Mouse (Mus musculus) thymus, postnatal 14 days (tissue): ENCODE results near the gene Gm45785.

Experiments used
- DNase-seq: peaks from one replicate; pipeline ENCODE4 v3.0.0; 2021

The Gm45785 gene

GRCm38 (mm10) chr7:140857550-140858505 is 1.7 kb upstream of the Gm45785 start, which contains the start of gene Bet1l:
Gene Bet1l, minus strand, starts transcription at chr7:140857577.
- DNase-seq = no peak

GRCm38 (mm10) chr7:140856785-140857549 is 836 bp upstream of the Gm45785 start, which contains the start of gene Ric8a:
Gene Ric8a, plus strand, starts transcription at chr7:140856957.
- peak; percentile 88 for DNase-seq

- DNase-seq = no peak
Measured at GRCm38 (mm10) chr7:140855181-140855580, 950 bp downstream of the Gm45785 start.

- DNase-seq = no peak
Measured at GRCm38 (mm10) chr7:140854483-140854882, 1.6 kb downstream of the Gm45785 start.

- no peak for DNase-seq
Measured at GRCm38 (mm10) chr7:140853386-140853785, 2.7 kb downstream of the Gm45785 start.

- DNase-seq = no peak
Measured at GRCm38 (mm10) chr7:140851916-140852315, 4.2 kb downstream of the Gm45785 start.

- DNase-seq = no peak
Measured at GRCm38 (mm10) chr7:140848591-140848990, 7.5 kb downstream of the Gm45785 start.

GRCm38 (mm10) chr7:140847755-140848580 is 8.2 kb downstream of the Gm45785 start, which contains the start of gene Odf3:
Gene Odf3, plus strand, starts transcription at chr7:140847805.
- DNase-seq = no peak

GRCm38 (mm10) chr7:140846676-140847075 is 9.5 kb downstream of the Gm45785 start:
- no peak for DNase-seq

- DNase-seq = no peak
Measured at GRCm38 (mm10) chr7:140845683-140846082, 10.4 kb downstream of the Gm45785 start.

- peak; percentile 92 for DNase-seq
Measured at GRCm38 (mm10) chr7:140844905-140845665, 11.0 kb downstream of the Gm45785 start, which contains the start of gene Scgb1c1. Gene Scgb1c1, plus strand, starts transcription at chr7:140845547.

GRCm38 (mm10) chr7:140843806-140844205 is 12.3 kb downstream of the Gm45785 start:
- no peak for DNase-seq

- no peak for DNase-seq
Measured at GRCm38 (mm10) chr7:140840750-140841735, 15.1 kb downstream of the Gm45785 start.

- DNase-seq = no peak
Measured at GRCm38 (mm10) chr7:140839556-140839955, 16.6 kb downstream of the Gm45785 start.

GRCm38 (mm10) chr7:140836243-140837115 is 19.7 kb downstream of the Gm45785 start:
- DNase-seq = no peak

- DNase-seq = no peak
Measured at GRCm38 (mm10) chr7:140835758-140836087, 20.4 kb downstream of the Gm45785 start.

- DNase-seq = no peak
Measured at GRCm38 (mm10) chr7:140834968-140835757, 21.0 kb downstream of the Gm45785 start, which contains the start of gene Urah. Gene Urah, plus strand, starts transcription at chr7:140835018.

- no peak for DNase-seq
Measured at GRCm38 (mm10) chr7:140833341-140833740, 22.8 kb downstream of the Gm45785 start.

- no peak for DNase-seq
Measured at GRCm38 (mm10) chr7:140831447-140831846, 24.7 kb downstream of the Gm45785 start.
